Mouse (Mus musculus): Measurements from ENCODE around the gene Snrnp48. TPM values are rescaled to one million over a fixed set of nuclear protein-coding genes. Genes with fewer than 3 reads are reported as not detected.

Snrnp48 gene
- total RNA-seq, 2 experiments from 2014 or later = 16.0 to 26.6 TPM

- DNase-seq = no peak
These were observed 64.4 kb downstream of the Snrnp48 start for GRCm38 (mm10) chr13:38269055-38269692.

- no peak for DNase-seq
These were observed 67.9 kb downstream of the Snrnp48 start for GRCm38 (mm10) chr13:38272624-38273023.

Other genes with a start within 250 kb of the Snrnp48 start
- gene Ssr1, start 210.7 kb upstream of the Snrnp48 start, total RNA-seq (2021) = 100 to 1,000 TPM; 155 to 162 TPM
- gene Riok1, start 167.9 kb upstream of the Snrnp48 start, total RNA-seq (2021) = 10 to 100 TPM; 29.6 to 31.0 TPM
- gene Cage1, start 167.9 kb upstream of the Snrnp48 start, total RNA-seq (2021) = 1 to 10 TPM; 1.8 to 6.1 TPM
- 1 to 10 TPM in 1 of 2 experiments, under 1 TPM in 1; 0.50 to 1.3 TPM for gene Dsp, start 53.6 kb upstream of the Snrnp48 start, total RNA-seq (2021)
- gene Bmp6, start 140.2 kb downstream of the Snrnp48 start, total RNA-seq (2021) = 1 to 10 TPM; 6.5 to 9.1 TPM

Data from adrenal gland, postnatal 36 days (tissue).